Mouse (Mus musculus): ENCODE data around the gene Map1s. TPM values are rescaled to one million over a fixed set of nuclear protein-coding genes. Genes with fewer than 3 reads are reported as not detected.

Map1s gene
- total and polyA plus RNA-seq, 3 experiments = 9.5 to 51.4 (median 30.9) TPM

DNA sequence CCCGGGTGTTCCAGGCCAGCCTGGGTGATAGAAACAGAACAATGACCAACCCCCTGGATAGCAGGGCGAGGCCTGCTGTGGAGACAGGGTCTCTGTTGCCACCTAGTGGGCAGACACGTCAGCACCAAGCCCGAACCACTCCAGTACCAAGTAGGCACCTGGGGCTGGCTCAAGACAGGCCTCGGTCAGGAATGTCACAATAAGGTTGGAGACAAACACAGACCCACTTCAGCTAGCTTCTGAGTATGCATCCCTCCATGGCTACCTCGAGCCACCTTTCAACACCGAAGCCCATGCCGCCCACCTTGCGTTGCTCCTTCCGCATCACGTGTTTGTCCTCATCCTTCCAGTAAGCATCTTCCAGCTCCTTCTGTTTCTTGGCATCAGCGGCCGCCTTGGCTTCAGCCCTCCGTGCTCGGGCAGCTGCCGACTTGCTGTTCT lies 36.1 kb upstream of the Map1s start:
- peak; percentile 68 for DNase-seq (ENCODE audit: extremely low read depth)
- Histone ChIP-seq H3K9ac (ENCODE audit: insufficient read depth, low read depth) (no peak overlapping the region), H3K4me2 (ENCODE audit: insufficient read depth, low read depth, poor library complexity, severe bottlenecking) (no peak overlapping the region), H3K9me3 (replicated peaks; ENCODE audit: low read length) (no peaks in the 10 kb centered on the region), H3K27ac (ENCODE audit: insufficient read depth, low read depth) (no peak overlapping the region), H3K4me1 (ENCODE audit: control insufficient read depth in 1 of 2, insufficient read depth in 2 of 2) (peaks cover 16 to 53% of the 10 kb centered on the region in 2 experiments), H3K4me3 (replicated peaks in 1 of 3; ENCODE audit: low read depth in 2 of 3, low read length in 2 of 3, poor library complexity in 1 of 3) (no peak overlapping the region), H3K36me3 (replicated peaks in 1 of 2; ENCODE audit: control insufficient read depth in 1 of 2, insufficient read depth in 1 of 2, low read length in 1 of 2) (peaks cover 14 to 44% of the 10 kb centered on the region in 2 experiments), H3K27me3 (replicated peaks) (peaks cover 5% of the 10 kb centered on the region), H3K79me2 (replicated peaks; ENCODE audit: control insufficient read depth, extremely low read depth, insufficient read depth, poor library complexity, severe bottlenecking) (no peaks in the 10 kb centered on the region)
- in situ Hi-C loops (cut with MboI; ENCODE audit: low pct_ligation_motif_present, low pct_unique_long_range_greater_than_20kb, low sequenced_read_pairs) (no loop called here), dilution Hi-C loops (cut with MboI; ENCODE audit: extremely low pct_ligation_motif_present, extremely low pct_unique_long_range_greater_than_20kb, low sequenced_read_pairs) (no loop called here)
- TF ChIP-seq ELF1 (IDR thresholded peaks at IDR 0.05; ENCODE audit: low read depth, low read length) (peak; percentile 9; the same call in 1 of the 2 replicates), SMC3 (IDR thresholded peaks at IDR 0.05; ENCODE audit: low read depth, low read length) (peak; percentile 90), RAD21 (IDR thresholded peaks at IDR 0.05; ENCODE audit: low read depth, low read length) (peak; percentile 89), POLR2AphosphoS2 (IDR thresholded peaks at IDR 0.05; ENCODE audit: low read depth, low read length) (no peak), CTCF (conservative IDR thresholded peaks at IDR 0.05 in 1 of 2, IDR thresholded peaks at IDR 0.05 in 1 of 2; ENCODE audit: low read depth in 2 of 2, low read length in 2 of 2) (peak; percentile 73 to 96), UBTF (IDR thresholded peaks at IDR 0.05; ENCODE audit: low read depth, low read length) (no peak), BHLHE40 (IDR thresholded peaks at IDR 0.05; ENCODE audit: low read depth, low read length) (no peak), ZC3H11A (IDR thresholded peaks at IDR 0.05; ENCODE audit: low read depth, low read length) (peak; percentile 48; the same call in 1 of the 2 replicates)

GRCm38 (mm10) chr8:70871195-70871807 lies 34.4 kb upstream of the Map1s start:
- in situ Hi-C loops (cut with MboI; ENCODE audit: low pct_ligation_motif_present, low pct_unique_long_range_greater_than_20kb, low sequenced_read_pairs) (no loop called here), dilution Hi-C loops (cut with MboI; ENCODE audit: extremely low pct_ligation_motif_present, extremely low pct_unique_long_range_greater_than_20kb, low sequenced_read_pairs) (no loop called here)
- Histone ChIP-seq H3K4me2 (ENCODE audit: insufficient read depth, low read depth, poor library complexity, severe bottlenecking) (no peak overlapping the region), H3K79me2 (replicated peaks; ENCODE audit: control insufficient read depth, extremely low read depth, insufficient read depth, poor library complexity, severe bottlenecking) (no peaks in the 10 kb centered on the region), H3K4me1 (ENCODE audit: control insufficient read depth in 1 of 2, insufficient read depth in 2 of 2) (peaks cover 7 to 42% of the 10 kb centered on the region in 2 experiments), H3K9ac (ENCODE audit: insufficient read depth, low read depth) (no peak overlapping the region), H3K36me3 (replicated peaks in 1 of 2; ENCODE audit: control insufficient read depth in 1 of 2, insufficient read depth in 1 of 2, low read length in 1 of 2) (peaks cover 14 to 44% of the 10 kb centered on the region in 2 experiments), H3K27ac (ENCODE audit: insufficient read depth, low read depth) (no peak overlapping the region), H3K9me3 (replicated peaks; ENCODE audit: low read length) (no peaks in the 10 kb centered on the region), H3K27me3 (replicated peaks) (no peaks in the 10 kb centered on the region), H3K4me3 (replicated peaks in 1 of 3; ENCODE audit: low read depth in 2 of 3, low read length in 2 of 3, poor library complexity in 1 of 3) (no peak overlapping the region)
- no peak for DNase-seq (ENCODE audit: extremely low read depth)
- TF ChIP-seq HCFC1 (IDR thresholded peaks at IDR 0.05; ENCODE audit: low read depth, low read length) (no peak), USF2 (conservative IDR thresholded peaks at IDR 0.05; ENCODE audit: low read depth, low read length) (no peak), TBP (conservative IDR thresholded peaks at IDR 0.05; ENCODE audit: low read depth, low read length) (no peak), ZNF384 (IDR thresholded peaks at IDR 0.05; ENCODE audit: low read depth, low read length) (no peak), KAT2A (IDR thresholded peaks at IDR 0.05; ENCODE audit: insufficient replicate concordance, low read length) (no peak), CHD1 (IDR thresholded peaks at IDR 0.05; ENCODE audit: low read depth, low read length) (no peak), CTCF (conservative IDR thresholded peaks at IDR 0.05 in 1 of 2, IDR thresholded peaks at IDR 0.05 in 1 of 2; ENCODE audit: low read depth in 2 of 2, low read length in 2 of 2) (no peak)
